Mouse (Mus musculus) fat pad, adult 2 months (tissue): Measurements from ENCODE around the gene Ppp1r10.
"Not testable (repeated sequence)": the region's sequence is repeated elsewhere in the genome, so short reads cannot be mapped to it uniquely, and the experiment has no call there.

ENCODE experiments used
- DNase-seq: peaks from one replicate; pipeline ENCODE4 v3.0.0-alpha.2; 2011; ENCODE audit warnings: low read depth, low spot score; ENCODE audit errors: extremely low read depth

The Ppp1r10 gene

DNA sequence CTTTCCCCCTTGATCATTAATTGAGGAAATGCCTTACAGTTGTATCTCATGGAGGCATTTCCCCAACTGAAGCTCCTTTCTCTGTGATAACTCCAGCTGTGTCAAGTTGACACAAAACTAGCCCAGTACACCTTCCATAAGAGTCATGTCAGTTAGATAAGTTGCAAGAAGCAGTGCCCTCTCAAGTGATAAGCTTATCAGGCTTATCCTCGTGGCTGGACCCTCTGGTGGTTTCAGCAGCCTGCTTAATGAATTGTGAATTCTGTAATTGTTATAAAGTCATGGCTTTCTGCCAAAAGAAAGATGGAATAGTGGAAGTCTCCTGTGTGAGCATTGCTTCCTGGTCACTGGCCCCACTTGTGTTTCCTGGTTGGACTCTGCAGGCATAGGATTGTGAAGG lies 11.2 kb downstream of the Ppp1r10 start:
- DNase-seq = no peak

DNA sequence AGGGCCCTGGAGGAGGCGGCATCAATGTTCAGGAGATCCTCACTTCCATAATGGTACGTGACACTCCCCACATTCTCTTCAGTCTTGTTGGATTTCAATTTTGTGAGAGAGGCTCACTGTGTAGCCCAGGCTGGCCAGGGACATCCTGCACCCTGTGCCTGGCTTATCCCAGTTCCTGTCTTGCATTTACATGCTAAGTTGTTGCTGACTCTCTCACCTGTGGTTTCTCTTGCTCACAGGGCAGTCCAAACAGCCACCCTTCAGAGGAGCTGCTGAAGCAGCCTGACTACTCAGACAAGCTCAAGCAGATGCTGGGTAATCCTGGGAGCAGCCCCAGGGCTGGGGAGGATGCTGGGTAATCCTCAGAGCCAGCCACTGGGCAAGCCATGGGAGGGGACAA lies 13.3 kb downstream of the Ppp1r10 start:
- no peak for DNase-seq

- DNase-seq = no peak
Measured at GRCm38 (mm10) chr17:35930627-35931026, 14.4 kb downstream of the Ppp1r10 start.

- no peak for DNase-seq
Measured at GRCm38 (mm10) chr17:35932608-35933007, 16.4 kb downstream of the Ppp1r10 start.

DNA sequence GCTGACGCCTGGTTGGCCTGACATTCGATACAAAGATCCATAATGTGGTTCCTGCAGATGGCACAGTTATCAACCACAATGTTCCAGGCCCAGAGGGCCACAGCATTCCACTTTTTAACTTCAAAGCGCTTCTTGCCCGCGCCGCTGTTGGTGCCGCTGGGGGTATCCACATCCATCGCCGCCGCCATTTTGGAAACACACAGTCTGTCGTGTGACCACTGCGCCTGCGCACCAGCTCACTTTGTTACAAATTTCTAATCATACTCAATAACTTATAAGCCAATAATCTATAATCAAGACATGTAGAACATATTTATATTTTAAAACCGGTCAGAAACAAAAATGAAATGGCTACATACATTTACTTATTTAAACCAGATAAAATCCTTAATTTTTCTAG lies 19.5 kb downstream of the Ppp1r10 start:
- not testable (repeated sequence) for DNase-seq

GRCm38 (mm10) chr17:35937700-35938348 lies 21.6 kb downstream of the Ppp1r10 start:
- DNase-seq = no peak

GRCm38 (mm10) chr17:35939108-35939507 lies 22.9 kb downstream of the Ppp1r10 start:
- DNase-seq = no peak

DNA sequence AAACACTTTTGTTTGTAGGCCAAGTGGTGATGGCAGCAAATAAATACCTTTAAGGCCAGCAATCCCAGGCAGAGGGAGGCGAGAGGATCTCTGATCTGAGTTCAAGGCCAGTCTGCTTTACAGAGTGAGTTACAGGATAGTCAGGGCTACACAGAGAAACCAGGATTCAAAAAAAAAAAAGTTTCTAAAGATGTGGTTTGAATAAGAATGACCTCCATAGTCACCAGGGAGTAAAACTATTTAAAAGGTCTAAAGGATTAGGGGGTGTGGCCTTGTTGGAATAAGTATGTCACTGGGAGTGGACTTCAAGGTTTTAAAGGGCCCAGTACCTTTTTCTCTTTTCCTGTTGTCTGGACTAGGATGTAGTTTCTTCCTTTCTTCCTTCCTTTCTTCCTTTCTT lies 23.7 kb downstream of the Ppp1r10 start:
- DNase-seq = no peak

DNA sequence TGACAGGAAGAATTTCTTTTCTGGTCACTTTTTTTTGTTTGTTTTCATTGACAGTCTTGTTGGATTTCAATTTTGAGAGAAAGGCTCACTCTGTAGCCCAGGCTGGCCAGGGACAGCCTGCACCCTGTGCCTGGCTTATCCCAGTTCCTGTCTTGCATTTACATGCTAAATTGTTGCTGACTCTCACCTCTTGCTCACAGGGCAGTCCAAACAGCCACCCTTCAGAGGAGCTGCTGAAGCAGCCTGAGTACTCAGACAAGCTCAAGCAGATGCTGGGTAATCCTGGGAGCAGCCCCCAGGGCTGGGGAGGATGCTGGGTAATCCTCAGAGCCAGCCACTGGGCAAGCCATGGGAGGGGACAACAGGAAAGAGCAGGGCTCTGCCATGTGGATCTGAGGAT lies 34.7 kb downstream of the Ppp1r10 start:
- not testable (repeated sequence) for DNase-seq

DNA sequence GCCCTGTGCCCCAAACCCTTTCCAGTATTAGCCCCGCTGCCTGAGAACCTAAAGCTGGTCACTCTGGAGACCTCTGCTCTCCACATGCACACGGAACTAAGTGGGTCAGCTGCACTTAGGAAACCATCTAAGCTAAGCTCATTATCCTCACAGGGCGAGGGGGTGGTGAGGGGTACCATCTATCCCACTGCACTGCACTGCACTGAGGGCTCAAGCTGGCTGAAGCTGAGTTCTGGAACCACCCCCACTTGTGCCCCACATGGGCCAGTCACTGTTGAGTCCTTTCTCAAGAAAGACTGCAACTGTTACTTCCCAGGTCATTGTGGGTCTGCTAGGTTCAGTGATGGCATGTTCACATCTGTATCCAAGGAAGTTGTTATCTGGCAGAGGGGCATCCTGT lies 36.3 kb downstream of the Ppp1r10 start:
- not testable (repeated sequence) for DNase-seq

- DNase-seq = no peak
Measured at GRCm38 (mm10) chr17:35954665-35955064, 38.4 kb downstream of the Ppp1r10 start.

DNA sequence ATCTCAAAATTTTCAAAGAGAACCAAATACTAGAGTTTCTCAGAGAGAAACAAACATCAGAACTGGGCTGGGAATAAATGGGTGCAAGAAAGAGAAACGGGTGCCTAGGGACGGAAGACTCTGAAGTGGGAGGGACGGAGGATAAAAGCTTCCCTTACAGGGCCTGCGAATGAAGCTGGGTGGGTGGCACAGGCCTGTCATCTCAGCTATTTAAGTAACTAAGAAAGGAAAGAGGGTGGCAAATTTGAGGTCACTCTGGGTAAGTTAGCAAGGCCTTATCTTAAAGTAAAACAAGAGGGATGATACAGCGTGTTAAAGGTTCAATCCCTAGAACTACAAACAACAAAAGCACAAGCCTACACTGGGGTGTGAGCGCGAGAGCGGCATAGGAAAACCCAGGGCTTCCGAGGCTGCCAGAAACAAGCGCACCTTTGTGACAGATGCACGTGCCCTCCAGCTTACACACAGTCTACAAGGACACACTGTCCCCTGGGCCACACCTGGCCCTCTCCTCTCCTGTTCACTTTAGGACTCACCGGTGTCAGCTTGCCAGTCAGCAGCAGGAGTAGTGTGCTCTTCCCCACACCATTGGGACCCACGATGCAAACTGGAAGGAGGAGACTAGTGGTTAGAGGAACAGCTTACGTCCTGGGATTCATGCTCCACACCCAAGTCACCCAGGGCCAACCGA lies 42.4 kb downstream of the Ppp1r10 start:
- DNase-seq = no peak

DNA sequence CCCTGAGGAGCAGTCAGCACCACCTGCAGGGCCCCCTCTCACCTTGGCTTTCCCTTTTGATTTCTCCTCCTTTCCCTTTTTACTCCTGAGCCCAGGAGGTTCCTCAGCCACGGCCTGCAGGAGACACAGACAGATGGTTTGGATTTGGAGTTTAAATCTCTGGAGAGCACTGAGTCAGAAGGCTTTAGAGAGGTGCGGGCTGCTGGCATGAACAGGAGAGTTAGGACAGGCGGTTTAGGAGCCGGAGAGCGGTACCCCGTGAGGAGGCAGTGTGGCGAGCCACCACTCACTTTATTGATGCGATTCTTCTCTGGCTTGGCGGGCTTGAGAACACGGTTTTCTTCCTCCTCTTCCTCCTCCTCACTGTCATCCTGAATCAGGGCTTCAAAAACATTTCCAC lies 47.0 kb downstream of the Ppp1r10 start:
- no peak for DNase-seq

DNA sequence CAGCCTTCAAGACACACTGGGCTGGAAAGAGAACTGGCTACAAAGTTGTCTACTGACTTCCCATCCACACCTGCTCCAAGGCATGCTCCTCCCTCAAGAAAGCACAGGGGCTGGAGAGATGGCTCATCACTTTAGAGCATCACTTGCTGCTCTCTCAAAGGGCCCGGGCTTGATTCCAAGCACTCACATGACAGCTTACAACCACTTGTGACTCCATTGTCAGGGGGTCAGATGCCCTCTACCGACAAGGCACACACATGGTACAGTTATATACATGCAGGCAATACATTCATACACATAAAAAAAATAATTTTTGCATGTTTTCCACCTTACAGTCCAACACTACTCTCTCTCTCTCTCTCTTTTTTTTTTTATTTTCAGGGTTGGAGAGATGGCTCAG lies 51.4 kb downstream of the Ppp1r10 start:
- no peak for DNase-seq

DNA sequence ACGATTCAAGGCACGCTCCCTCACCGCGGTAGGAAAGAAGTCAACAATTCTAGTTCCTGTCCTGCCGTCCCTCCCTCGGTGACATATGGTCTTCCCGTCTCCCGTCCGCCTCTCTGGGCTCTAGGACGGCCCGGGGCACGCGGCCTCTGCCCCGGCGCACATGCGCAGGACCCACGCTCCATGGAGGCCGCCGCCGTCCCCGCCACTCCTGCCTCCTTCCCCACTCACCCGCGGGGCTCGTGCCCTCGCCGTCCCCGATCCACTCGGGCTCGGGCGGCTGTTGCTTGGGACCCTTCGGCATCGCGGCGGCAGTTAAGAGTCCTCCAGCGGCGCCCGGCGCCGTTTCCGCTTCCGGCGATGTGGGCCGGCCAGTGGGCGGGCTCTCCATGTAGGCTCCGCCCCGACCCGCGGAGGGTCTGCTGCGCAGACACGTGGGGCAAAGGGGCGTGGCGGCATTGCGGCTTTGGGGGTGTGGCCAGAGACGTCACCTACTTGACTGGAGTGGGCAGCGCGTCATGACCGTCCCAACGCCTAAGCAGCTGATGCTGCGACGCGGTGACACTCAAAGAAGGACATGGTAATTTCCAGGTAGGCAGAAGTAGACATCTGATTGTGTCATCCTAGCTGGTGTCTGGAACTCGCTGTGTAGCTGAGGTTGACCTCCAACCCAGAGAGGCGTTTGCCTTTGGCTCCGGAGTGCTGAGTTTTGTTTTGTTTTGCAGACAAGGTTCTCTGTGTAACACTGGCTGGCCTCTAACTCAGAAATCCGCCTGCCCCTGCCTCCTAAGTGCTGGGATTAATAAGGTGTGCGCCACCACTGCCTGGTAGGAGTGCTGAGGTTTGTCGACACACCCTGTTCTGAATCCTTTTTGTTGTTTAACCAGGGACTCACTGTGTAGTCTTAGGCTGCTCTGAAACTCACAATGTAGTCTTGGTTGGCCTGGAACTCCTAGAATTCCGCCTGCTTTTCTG lies 53.5 kb downstream of the Ppp1r10 start, which contains the start of gene Abcf1:
Gene Abcf1, minus strand, starts transcription at position 344 of the 972 bp plus-strand sequence.
- peak; percentile 74 for DNase-seq

- no peak for DNase-seq
Measured at GRCm38 (mm10) chr17:35972131-35972530, 55.9 kb downstream of the Ppp1r10 start.

- no peak for DNase-seq
Measured at GRCm38 (mm10) chr17:35978811-35979400, 62.7 kb downstream of the Ppp1r10 start.

DNA sequence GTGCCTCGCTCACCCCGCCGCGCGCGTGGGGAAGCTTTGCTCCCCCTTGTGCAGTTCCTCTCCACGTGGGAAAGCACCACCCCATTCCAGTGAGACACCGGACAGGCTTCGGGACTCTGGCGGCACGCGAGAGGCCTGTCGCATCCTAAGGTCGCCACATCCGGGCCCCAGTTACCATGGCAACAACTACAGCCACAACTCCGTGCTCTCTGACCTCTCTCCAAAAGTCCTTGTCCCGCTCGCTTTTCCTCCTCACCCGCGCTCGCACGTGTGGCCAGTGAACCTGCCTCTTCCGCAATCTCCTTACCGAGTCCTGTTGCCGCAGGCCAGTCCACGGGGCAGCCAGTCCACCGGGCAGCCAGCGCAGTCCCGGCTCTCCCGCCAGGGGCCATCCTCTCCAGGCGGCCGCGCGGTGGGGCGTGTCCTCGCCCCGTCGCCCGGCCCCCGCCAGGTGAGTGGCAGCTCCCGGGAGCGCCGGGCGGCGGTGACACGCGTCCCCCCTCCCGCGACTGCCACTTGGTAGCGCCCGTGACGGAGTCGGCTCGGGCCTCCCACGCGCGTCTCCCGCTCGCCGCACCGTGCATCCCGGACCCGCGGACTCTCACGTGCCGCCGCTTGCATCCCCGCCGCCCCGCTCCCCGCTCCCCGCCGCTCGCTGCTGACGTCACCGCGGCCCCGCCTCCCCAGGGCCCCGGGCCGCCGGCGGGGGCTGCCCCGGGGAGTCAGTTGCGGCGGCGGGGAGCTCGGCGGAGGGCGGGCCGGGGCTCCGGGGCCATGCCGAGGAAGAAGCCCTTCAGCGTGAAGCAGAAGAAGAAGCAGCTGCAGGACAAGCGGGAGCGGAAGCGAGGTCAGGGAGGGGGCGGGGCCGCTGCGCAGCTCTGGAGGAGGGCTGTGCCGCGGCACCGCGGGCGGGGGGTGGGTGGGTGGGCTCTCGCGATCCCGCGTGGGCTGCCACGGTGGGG lies 63.4 kb downstream of the Ppp1r10 start, which contains the start of the genes Gnl1 and Prr3:
Gene Gnl1, plus strand, starts transcription at position 451 of the 962 bp plus-strand sequence.
Gene Prr3, minus strand, starts transcription at position 836 of the 962 bp plus-strand sequence.
- no peak for DNase-seq

DNA sequence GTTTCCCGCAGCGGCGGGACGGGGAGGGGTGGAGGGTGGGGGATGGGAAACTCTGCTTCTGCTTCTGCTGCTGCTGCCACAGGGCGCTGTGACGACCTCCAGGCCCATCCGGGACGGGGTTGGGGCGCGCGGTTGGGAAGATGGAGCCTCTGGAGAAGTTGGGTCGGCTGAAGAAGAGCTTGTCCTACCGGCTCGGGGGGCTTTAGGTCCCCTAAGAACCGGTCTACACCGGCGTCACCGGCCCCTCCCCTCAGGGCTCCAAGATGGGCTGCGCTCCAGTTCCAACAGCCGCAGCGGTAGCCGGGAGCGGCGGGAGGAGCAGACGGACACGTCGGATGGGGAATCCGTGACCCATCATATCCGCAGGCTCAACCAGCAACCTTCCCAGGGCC lies 64.1 kb downstream of the Ppp1r10 start:
- DNase-seq = no peak

GRCm38 (mm10) chr17:35981776-35982175 lies 65.5 kb downstream of the Ppp1r10 start:
- no peak for DNase-seq
